Mouse (Mus musculus): ENCODE measurements around the gene Oprm1. TPM values are rescaled to one million over a fixed set of nuclear protein-coding genes. Genes with fewer than 3 reads are reported as not detected.
A peak's percentile ranks its signal among the peaks of the same experiment; 100 is the strongest.
"Not testable (repeated sequence)": the region's sequence is repeated elsewhere in the genome, so short reads cannot be mapped to it uniquely, and the experiment has no call there.

The Oprm1 gene
- polyA plus RNA-seq, 1 experiment from 2014 or later: 3.2 TPM

GRCm38 (mm10) chr10:7003898-7004297 is 245.6 kb downstream of the Oprm1 start:
- not testable (repeated sequence) for H3K4me1 ChIP-seq (ENCODE audit: control insufficient read depth, insufficient read depth, low read depth, low read length); H3K4me2 ChIP-seq (ENCODE audit: low read length); ATAC-seq; H3K27me3 ChIP-seq (replicated peaks; ENCODE audit: control insufficient read depth, insufficient read depth, low read length); H3K9ac ChIP-seq (ENCODE audit: low read depth, low read length); H3K27ac ChIP-seq (ENCODE audit: low read depth, low read length); H3K4me3 ChIP-seq (ENCODE audit: low read length); H3K9me3 ChIP-seq (ENCODE audit: control insufficient read depth, low read length); H3K36me3 ChIP-seq (ENCODE audit: control insufficient read depth, insufficient read depth, low read length)

- no peaks in the 10 kb centered on the region for H3K36me3 ChIP-seq (ENCODE audit: control insufficient read depth, insufficient read depth, low read length)
- no peak overlapping the region for H3K4me3 ChIP-seq (ENCODE audit: low read length)
- H3K4me2 ChIP-seq (ENCODE audit: low read length): no peak overlapping the region
- H3K4me1 ChIP-seq (ENCODE audit: control insufficient read depth, insufficient read depth, low read depth, low read length): no peaks in the 10 kb centered on the region
- H3K27ac ChIP-seq (ENCODE audit: low read depth, low read length): no peak overlapping the region
- peak; percentile 80 for ATAC-seq
- 52% methylated on average over 5 of the region's 5 CpGs for WGBS
- no peaks in the 10 kb centered on the region; the same call in 1 of the 2 replicates for H3K9me3 ChIP-seq (ENCODE audit: control insufficient read depth, low read length)
- no peaks in the 10 kb centered on the region for H3K27me3 ChIP-seq (replicated peaks; ENCODE audit: control insufficient read depth, insufficient read depth, low read length)
- H3K9ac ChIP-seq (ENCODE audit: low read depth, low read length): no peak overlapping the region
Measured at GRCm38 (mm10) chr10:7004980-7005538, 246.8 kb downstream of the Oprm1 start.

- Histone ChIP-seq H3K9me3 (ENCODE audit: control insufficient read depth, low read length) (no peaks in the 10 kb centered on the region; the same call in 1 of the 2 replicates), H3K27ac (ENCODE audit: low read depth, low read length) (no peak overlapping the region), H3K4me3 (ENCODE audit: low read length) (no peak overlapping the region), H3K27me3 (replicated peaks; ENCODE audit: control insufficient read depth, insufficient read depth, low read length) (no peaks in the 10 kb centered on the region), H3K4me1 (ENCODE audit: control insufficient read depth, insufficient read depth, low read depth, low read length) (no peaks in the 10 kb centered on the region), H3K9ac (ENCODE audit: low read depth, low read length) (no peak overlapping the region), H3K36me3 (ENCODE audit: control insufficient read depth, insufficient read depth, low read length) (no peaks in the 10 kb centered on the region), H3K4me2 (ENCODE audit: low read length) (no peak overlapping the region)
- whole genome bisulfite sequencing: 87% methylated on average over 8 of the region's 8 CpGs
- ATAC-seq: no peak
Measured at GRCm38 (mm10) chr10:7010543-7010942, 252.2 kb downstream of the Oprm1 start.

GRCm38 (mm10) chr10:7015199-7015598 is 256.9 kb downstream of the Oprm1 start:
- 56% methylated on average over 1 of the region's 1 CpGs for WGBS
- Histone ChIP-seq H3K4me2 (ENCODE audit: low read length) (no peak overlapping the region), H3K4me3 (ENCODE audit: low read length) (no peak overlapping the region), H3K4me1 (ENCODE audit: control insufficient read depth, insufficient read depth, low read depth, low read length) (no peaks in the 10 kb centered on the region), H3K27ac (ENCODE audit: low read depth, low read length) (no peak overlapping the region), H3K9me3 (ENCODE audit: control insufficient read depth, low read length) (no peaks in the 10 kb centered on the region), H3K36me3 (ENCODE audit: control insufficient read depth, insufficient read depth, low read length) (no peaks in the 10 kb centered on the region), H3K9ac (ENCODE audit: low read depth, low read length) (no peak overlapping the region), H3K27me3 (replicated peaks; ENCODE audit: control insufficient read depth, insufficient read depth, low read length) (no peaks in the 10 kb centered on the region)
- ATAC-seq: no peak

GRCm38 (mm10) chr10:7019781-7020386 is 261.6 kb downstream of the Oprm1 start:
- H3K4me2 ChIP-seq (ENCODE audit: low read length): no peak overlapping the region

GRCm38 (mm10) chr10:7020551-7020950 is 262.2 kb downstream of the Oprm1 start:
- Histone ChIP-seq H3K4me3 (ENCODE audit: low read length) (no peak overlapping the region), H3K27ac (ENCODE audit: low read depth, low read length) (no peak overlapping the region), H3K36me3 (ENCODE audit: control insufficient read depth, insufficient read depth, low read length) (no peaks in the 10 kb centered on the region), H3K27me3 (replicated peaks; ENCODE audit: control insufficient read depth, insufficient read depth, low read length) (no peaks in the 10 kb centered on the region), H3K9me3 (ENCODE audit: control insufficient read depth, low read length) (no peaks in the 10 kb centered on the region), H3K4me2 (ENCODE audit: low read length) (no peak overlapping the region), H3K4me1 (ENCODE audit: control insufficient read depth, insufficient read depth, low read depth, low read length) (no peaks in the 10 kb centered on the region), H3K9ac (ENCODE audit: low read depth, low read length) (no peak overlapping the region)
- no peak for ATAC-seq
- 91% methylated on average over 9 of the region's 9 CpGs for WGBS

More at GRCm38 (mm10) chr10:7019781-7020386, 261.6 kb downstream of the Oprm1 start:
- Histone ChIP-seq H3K4me3 (ENCODE audit: low read length) (no peak overlapping the region), H3K4me1 (ENCODE audit: control insufficient read depth, insufficient read depth, low read depth, low read length) (no peaks in the 10 kb centered on the region), H3K9me3 (ENCODE audit: control insufficient read depth, low read length) (no peaks in the 10 kb centered on the region), H3K27ac (ENCODE audit: low read depth, low read length) (no peak overlapping the region), H3K36me3 (ENCODE audit: control insufficient read depth, insufficient read depth, low read length) (no peaks in the 10 kb centered on the region), H3K27me3 (replicated peaks; ENCODE audit: control insufficient read depth, insufficient read depth, low read length) (no peaks in the 10 kb centered on the region), H3K9ac (ENCODE audit: low read depth, low read length) (no peak overlapping the region)
- WGBS: 73% methylated on average over 7 of the region's 7 CpGs
- ATAC-seq: no peak

- ATAC-seq: no peak
- H3K36me3 ChIP-seq (ENCODE audit: control insufficient read depth, insufficient read depth, low read length): no peaks in the 10 kb centered on the region
Measured at GRCm38 (mm10) chr10:7025028-7025427, 266.7 kb downstream of the Oprm1 start.

GRCm38 (mm10) chr10:7033459-7033858 is 275.2 kb downstream of the Oprm1 start:
- no peaks in the 10 kb centered on the region for H3K36me3 ChIP-seq (ENCODE audit: control insufficient read depth, insufficient read depth, low read length)
- H3K4me1 ChIP-seq (ENCODE audit: control insufficient read depth, insufficient read depth, low read depth, low read length): no peaks in the 10 kb centered on the region; the same call in 1 of the 2 replicates
- H3K27ac ChIP-seq (ENCODE audit: low read depth, low read length): no peak overlapping the region
- ATAC-seq: no peak
- no peak overlapping the region for H3K4me2 ChIP-seq (ENCODE audit: low read length)
- H3K4me3 ChIP-seq (ENCODE audit: low read length): no peak overlapping the region
- H3K9me3 ChIP-seq (ENCODE audit: control insufficient read depth, low read length): no peaks in the 10 kb centered on the region
- 89% methylated on average over 2 of the region's 2 CpGs for WGBS
- no peak overlapping the region for H3K9ac ChIP-seq (ENCODE audit: low read depth, low read length)
- no peaks in the 10 kb centered on the region for H3K27me3 ChIP-seq (replicated peaks; ENCODE audit: control insufficient read depth, insufficient read depth, low read length)

More at GRCm38 (mm10) chr10:7025028-7025427, 266.7 kb downstream of the Oprm1 start:
- H3K27ac ChIP-seq (ENCODE audit: low read depth, low read length): no peak overlapping the region
- no peaks in the 10 kb centered on the region for H3K9me3 ChIP-seq (ENCODE audit: control insufficient read depth, low read length)
- no peak overlapping the region for H3K4me2 ChIP-seq (ENCODE audit: low read length)
- H3K4me3 ChIP-seq (ENCODE audit: low read length): no peak overlapping the region
- WGBS: 72% methylated on average over 1 of the region's 1 CpGs
- no peak overlapping the region for H3K9ac ChIP-seq (ENCODE audit: low read depth, low read length)
- H3K27me3 ChIP-seq (replicated peaks; ENCODE audit: control insufficient read depth, insufficient read depth, low read length): no peaks in the 10 kb centered on the region
- H3K4me1 ChIP-seq (ENCODE audit: control insufficient read depth, insufficient read depth, low read depth, low read length): no peaks in the 10 kb centered on the region

- WGBS: 71% methylated on average over 12 of the region's 12 CpGs
- H3K4me3 ChIP-seq (ENCODE audit: low read length): no peak overlapping the region
- H3K4me1 ChIP-seq (ENCODE audit: control insufficient read depth, insufficient read depth, low read depth, low read length): no peaks in the 10 kb centered on the region; the same call in 1 of the 2 replicates
- peak; percentile 56 for ATAC-seq
- no peak overlapping the region for H3K9ac ChIP-seq (ENCODE audit: low read depth, low read length)
- no peak overlapping the region for H3K27ac ChIP-seq (ENCODE audit: low read depth, low read length)
- no peaks in the 10 kb centered on the region for H3K36me3 ChIP-seq (ENCODE audit: control insufficient read depth, insufficient read depth, low read length)
- no peak overlapping the region for H3K4me2 ChIP-seq (ENCODE audit: low read length)
- no peaks in the 10 kb centered on the region for H3K27me3 ChIP-seq (replicated peaks; ENCODE audit: control insufficient read depth, insufficient read depth, low read length)
- H3K9me3 ChIP-seq (ENCODE audit: control insufficient read depth, low read length): no peaks in the 10 kb centered on the region
Measured at GRCm38 (mm10) chr10:7035547-7035946, 277.2 kb downstream of the Oprm1 start.
